Mouse (Mus musculus): ENCODE measurements around the gene Fstl3.

- TF ChIP-seq GATA2 (IDR thresholded peaks at IDR 0.05; ENCODE audit: borderline replicate concordance, low read depth, low read length): no peak
- TF ChIP-seq CTCF (IDR thresholded peaks at IDR 0.05; ENCODE audit: low read depth, low read length): no peak
- no peak for TF ChIP-seq TAL1 (conservative IDR thresholded peaks at IDR 0.05; ENCODE audit: low read depth, low read length)
- TF ChIP-seq GATA1 (IDR thresholded peaks at IDR 0.05; ENCODE audit: borderline replicate concordance, low read length): no peak
These were observed 48.5 kb upstream of the Fstl3 start for GRCm38 (mm10) chr10:79728323-79729249.
